ENCODE assay signal across 26 mouse cellular contexts in the genomic region with DNA sequence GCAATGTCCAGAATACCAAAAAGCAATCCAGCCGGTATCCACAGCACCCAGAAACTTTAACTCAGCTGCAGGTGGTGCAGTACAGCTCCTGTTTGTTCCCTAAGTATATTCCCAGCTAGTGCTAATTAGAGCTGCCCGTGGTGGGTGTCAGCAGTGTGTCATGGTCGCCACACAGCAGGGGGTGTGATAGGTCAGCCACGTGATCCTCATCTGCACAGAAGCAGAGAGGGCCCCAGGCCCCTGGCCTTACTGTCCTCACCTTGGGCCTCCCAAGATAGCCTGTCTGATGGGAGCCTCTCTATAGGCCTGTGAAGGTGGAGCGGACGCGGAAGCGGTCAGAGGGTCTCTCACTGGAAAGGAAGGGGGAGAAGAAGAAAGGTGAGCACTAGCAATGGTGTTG. TPM values are rescaled to one million over a fixed set of nuclear protein-coding genes. Genes with fewer than 3 reads are reported as not detected.
DNase-seq lines count a peak whose midpoint lies in the region; ATAC-seq lines count a peak whose summit lies in the region.
"Had no signal": no experiment of that assay in that cellular context is flagged by ENCODE, and none has a peak within 500 bp of the region (broad histone marks: within the 10 kb centered on the region; RNA-seq: fewer than 3 reads in every experiment).

No protein-coding gene starts in this region.

- no peak overlapping the region for H3K4me2 ChIP-seq in embryonic facial prominence, embryonic 12.5 days (replicated peaks)
- H3K4me2 ChIP-seq in hindbrain, embryonic 15.5 days: no peak overlapping the region
- H3K4me2 ChIP-seq in hindbrain, embryonic 12.5 days (replicated peaks): no peak overlapping the region
- H3K4me2 ChIP-seq: embryonic facial prominence, embryonic 13.5 days; embryonic facial prominence, embryonic 15.5 days had no signal

- DNase-seq in embryonic facial prominence, embryonic 10.5 days (ENCODE audit: low spot score): no peak
- peak; percentile 5 for DNase-seq in gastrocnemius, postnatal 14 days
- DNase-seq in gastrocnemius, adult 18-20 months (ENCODE audit: low spot score): no peak
- peak; percentile 55 for DNase-seq in A20 (ENCODE audit: low read depth, low spot score)
- DNase-seq: adrenal gland, adult 2 months; adrenal gland, postnatal 10 days; adrenal gland, postnatal 25 days; cerebellum, adult 11 months; cerebellum, adult 18-20 months; cerebellum, adult 8-10 months; cerebellum, adult 9-11 months; cerebellum, postnatal 14 days; cerebellum, postnatal 36 days; embryo, embryonic 11 days had no signal

- ATAC-seq in embryonic facial prominence, embryonic 12.5 days (ENCODE audit: insufficient number of reproducible peaks, insufficient read depth, low FRiP score, low TSS enrichment): 0 out of 2 replicates have a peak, but pooled peaks have one; percentile 7
- peak; percentile 46; the same call in 1 of the 2 replicates for ATAC-seq in hindbrain, embryonic 15.5 days (ENCODE audit: low FRiP score, low read depth)
- no peak for ATAC-seq in hindbrain, embryonic 12.5 days (ENCODE audit: low FRiP score)
- ATAC-seq: forebrain, embryonic 14.5 days; forebrain, embryonic 16.5 days had no signal

- intact Hi-C loops in gastrocnemius, postnatal 14 days (cut with DNase I; ENCODE audit: low total_unique reads): no loop called here

- WGBS in embryonic facial prominence, embryonic 12.5 days: 94% methylated on average over 8 of the region's 8 CpGs
- WGBS in embryonic facial prominence, embryonic 10.5 days: 91% methylated on average over 8 of the region's 8 CpGs
- WGBS in hindbrain, embryonic 15.5 days: 91% methylated on average over 8 of the region's 8 CpGs
- 89% methylated on average over 8 of the region's 8 CpGs for WGBS in hindbrain, embryonic 12.5 days

- peaks cover 83% of the 10 kb centered on the region for H3K36me3 ChIP-seq in embryonic facial prominence, embryonic 12.5 days
- peaks cover 98% of the 10 kb centered on the region for H3K36me3 ChIP-seq in embryonic facial prominence, embryonic 10.5 days (replicated peaks)
- H3K36me3 ChIP-seq in hindbrain, embryonic 15.5 days: peaks cover 70% of the 10 kb centered on the region
- H3K36me3 ChIP-seq in hindbrain, embryonic 12.5 days: peaks cover 92% of the 10 kb centered on the region

- no peaks in the 10 kb centered on the region for H3K27me3 ChIP-seq in embryonic facial prominence, embryonic 12.5 days
- H3K27me3 ChIP-seq in embryonic facial prominence, embryonic 10.5 days (replicated peaks; ENCODE audit: low read depth, poor library complexity, severe bottlenecking): no peaks in the 10 kb centered on the region
- H3K27me3 ChIP-seq in hindbrain, embryonic 15.5 days: no peaks in the 10 kb centered on the region
- no peaks in the 10 kb centered on the region for H3K27me3 ChIP-seq in hindbrain, embryonic 12.5 days
- H3K27me3 ChIP-seq: embryonic facial prominence, embryonic 13.5 days; embryonic facial prominence, embryonic 15.5 days had no signal

- no peaks in the 10 kb centered on the region for H3K4me1 ChIP-seq in embryonic facial prominence, embryonic 12.5 days
- H3K4me1 ChIP-seq in embryonic facial prominence, embryonic 10.5 days: no peaks in the 10 kb centered on the region
- H3K4me1 ChIP-seq in hindbrain, embryonic 15.5 days (replicated peaks): no peaks in the 10 kb centered on the region
- no peaks in the 10 kb centered on the region for H3K4me1 ChIP-seq in hindbrain, embryonic 12.5 days
- H3K4me1 ChIP-seq: embryonic facial prominence, embryonic 13.5 days; forebrain, embryonic 10.5 days had no signal

- no peak overlapping the region for H3K9ac ChIP-seq in embryonic facial prominence, embryonic 12.5 days
- no peak overlapping the region for H3K9ac ChIP-seq in hindbrain, embryonic 15.5 days
- H3K9ac ChIP-seq in hindbrain, embryonic 12.5 days: no peak overlapping the region
- H3K9ac ChIP-seq: embryonic facial prominence, embryonic 13.5 days; embryonic facial prominence, embryonic 15.5 days had no signal

- H3K9me3 ChIP-seq in embryonic facial prominence, embryonic 12.5 days: no peaks in the 10 kb centered on the region
- no peaks in the 10 kb centered on the region for H3K9me3 ChIP-seq in embryonic facial prominence, embryonic 10.5 days
- H3K9me3 ChIP-seq in hindbrain, embryonic 15.5 days: no peaks in the 10 kb centered on the region
- no peaks in the 10 kb centered on the region for H3K9me3 ChIP-seq in hindbrain, embryonic 12.5 days (replicated peaks)
- H3K9me3 ChIP-seq: embryonic facial prominence, embryonic 13.5 days; embryonic facial prominence, embryonic 15.5 days; forebrain, embryonic 10.5 days had no signal

- no peak overlapping the region for H3K27ac ChIP-seq in embryonic facial prominence, embryonic 12.5 days
- no peak overlapping the region for H3K27ac ChIP-seq in embryonic facial prominence, embryonic 10.5 days (replicated peaks)
- no peak overlapping the region for H3K27ac ChIP-seq in hindbrain, embryonic 15.5 days (replicated peaks)
- no peak overlapping the region for H3K27ac ChIP-seq in hindbrain, embryonic 12.5 days
- H3K27ac ChIP-seq: embryonic facial prominence, embryonic 13.5 days; embryonic facial prominence, embryonic 15.5 days; forebrain, embryonic 10.5 days had no signal

- no peak overlapping the region for H3K4me3 ChIP-seq in embryonic facial prominence, embryonic 12.5 days
- no peak overlapping the region for H3K4me3 ChIP-seq in embryonic facial prominence, embryonic 10.5 days
- no peak overlapping the region for H3K4me3 ChIP-seq in hindbrain, embryonic 15.5 days
- no peak overlapping the region for H3K4me3 ChIP-seq in hindbrain, embryonic 12.5 days
- H3K4me3 ChIP-seq: embryonic facial prominence, embryonic 13.5 days; embryonic facial prominence, embryonic 15.5 days; erythroblast, embryonic 14.5 days; forebrain, embryonic 10.5 days had no signal

RNA-seq across cellular contexts. Expression of a gene that starts 11.4 kb away (rescaled TPM):
- 0.08 and 0.10 TPM in 2 replicates for polyA plus RNA-seq in embryonic facial prominence, embryonic 12.5 days (2016; fragmentation: Nextera tagmentation; extraction: Ambion mirVana)
- polyA plus RNA-seq in embryonic facial prominence, embryonic 10.5 days (2016; fragmentation: Nextera tagmentation; extraction: Ambion mirVana): 0.05 TPM in 2 replicates
- 100 to 1,000 TPM; 127 to 310 TPM for total RNA-seq in gastrocnemius, postnatal 14 days (2021)
- 100 to 1,000 TPM; 142 to 235 TPM for total RNA-seq in gastrocnemius, adult 18-20 months (2021)
- 0.08 and 0.21 TPM in 2 replicates for polyA plus RNA-seq in hindbrain, embryonic 15.5 days (2015; fragmentation: Nextera tagmentation; extraction: Ambion mirVana)
- 0.06 and 0.09 TPM in 2 replicates for polyA plus RNA-seq in hindbrain, embryonic 12.5 days (2016; fragmentation: Nextera tagmentation; extraction: Ambion mirVana)
- total RNA-seq: common myeloid progenitor, adult 5-6 weeks had no signal
- polyA plus RNA-seq: erythroblast, embryonic 14.5 days had no signal

RNA-seq across cellular contexts. Expression of a gene that starts 18.7 kb away (rescaled TPM):
- 173 and 179 TPM in 2 replicates for polyA plus RNA-seq in embryonic facial prominence, embryonic 12.5 days (2016; fragmentation: Nextera tagmentation; extraction: Ambion mirVana)
- 195 and 197 TPM in 2 replicates for polyA plus RNA-seq in embryonic facial prominence, embryonic 10.5 days (2016; fragmentation: Nextera tagmentation; extraction: Ambion mirVana)
- total RNA-seq in gastrocnemius, postnatal 14 days (2021): 10 to 100 TPM; 27.7 TPM
- total RNA-seq in gastrocnemius, adult 18-20 months (2021): 10 to 100 TPM; 23.2 to 25.5 TPM
- 141 and 145 TPM in 2 replicates for polyA plus RNA-seq in hindbrain, embryonic 15.5 days (2015; fragmentation: Nextera tagmentation; extraction: Ambion mirVana)
- 167 and 177 TPM in 2 replicates for polyA plus RNA-seq in hindbrain, embryonic 12.5 days (2016; fragmentation: Nextera tagmentation; extraction: Ambion mirVana)

RNA-seq across cellular contexts. Expression of a gene that starts 19.2 kb away (rescaled TPM):
- 0.15 and 0.29 TPM in 2 replicates for polyA plus RNA-seq in embryonic facial prominence, embryonic 12.5 days (2016; fragmentation: Nextera tagmentation; extraction: Ambion mirVana)
- polyA plus RNA-seq in embryonic facial prominence, embryonic 10.5 days (2016; fragmentation: Nextera tagmentation; extraction: Ambion mirVana): 0.47 and 0.48 TPM in 2 replicates
- 10 to 100 TPM; 17.6 to 48.3 TPM for total RNA-seq in gastrocnemius, postnatal 14 days (2021)
- total RNA-seq in gastrocnemius, adult 18-20 months (2021): 10 to 100 TPM; 22.5 to 29.0 TPM
- 1.7 and 2.5 TPM in 2 replicates for polyA plus RNA-seq in hindbrain, embryonic 15.5 days (2015; fragmentation: Nextera tagmentation; extraction: Ambion mirVana)
- polyA plus RNA-seq in hindbrain, embryonic 12.5 days (2016; fragmentation: Nextera tagmentation; extraction: Ambion mirVana): 0.42 and 0.62 TPM in 2 replicates
- total RNA-seq: common myeloid progenitor, adult 5-6 weeks; MEL had no signal
- polyA plus RNA-seq: erythroblast, embryonic 14.5 days had no signal

RNA-seq across cellular contexts. Expression of a gene that starts 23.4 kb away (rescaled TPM):
- 49.0 and 52.7 TPM in 2 replicates for polyA plus RNA-seq in embryonic facial prominence, embryonic 12.5 days (2016; fragmentation: Nextera tagmentation; extraction: Ambion mirVana)
- polyA plus RNA-seq in embryonic facial prominence, embryonic 10.5 days (2016; fragmentation: Nextera tagmentation; extraction: Ambion mirVana): 35.0 and 36.8 TPM in 2 replicates
- 10 to 100 TPM; 38.3 to 38.9 TPM for total RNA-seq in gastrocnemius, postnatal 14 days (2021)
- total RNA-seq in gastrocnemius, adult 18-20 months (2021): 10 to 100 TPM; 62.9 to 69.0 TPM
- polyA plus RNA-seq in hindbrain, embryonic 15.5 days (2015; fragmentation: Nextera tagmentation; extraction: Ambion mirVana): 76.1 and 77.1 TPM in 2 replicates
- polyA plus RNA-seq in hindbrain, embryonic 12.5 days (2016; fragmentation: Nextera tagmentation; extraction: Ambion mirVana): 62.4 and 64.5 TPM in 2 replicates

RNA-seq across cellular contexts. Expression of a gene that starts 23.6 kb away (rescaled TPM):
- polyA plus RNA-seq in embryonic facial prominence, embryonic 12.5 days (2016; fragmentation: Nextera tagmentation; extraction: Ambion mirVana): 0.15 and 0.23 TPM in 2 replicates
- polyA plus RNA-seq in embryonic facial prominence, embryonic 10.5 days (2016; fragmentation: Nextera tagmentation; extraction: Ambion mirVana): 0.10 TPM in 1 of 2 replicates, not detected in the other
- 1 to 10 TPM; 2.9 to 5.6 TPM for total RNA-seq in gastrocnemius, postnatal 14 days (2021)
- total RNA-seq in gastrocnemius, adult 18-20 months (2021): 10 to 100 TPM; 11.4 to 23.0 TPM
- polyA plus RNA-seq in hindbrain, embryonic 15.5 days (2015; fragmentation: Nextera tagmentation; extraction: Ambion mirVana): 0.33 and 0.62 TPM in 2 replicates
- polyA plus RNA-seq in hindbrain, embryonic 12.5 days (2016; fragmentation: Nextera tagmentation; extraction: Ambion mirVana): 0.25 and 0.27 TPM in 2 replicates
- total RNA-seq: ES-E14, MEL had no signal
- polyA plus RNA-seq: forebrain, embryonic 10.5 days; forebrain, embryonic 14.5 days; forebrain, embryonic 16.5 days had no signal

Comparison
In these comparisons a context has a peak if more than half of its experiments do, and no peak if none do; other contexts are left out.
1. DNase-seq: peak in gastrocnemius, postnatal 14 days (single experiment) and A20 (single experiment); none in embryonic facial prominence, embryonic 10.5 days (single experiment) and gastrocnemius, adult 18-20 months (single experiment).